Mouse (Mus musculus) kidney, embryonic 14.5 days (tissue): ENCODE data around the gene Sufu. TPM values are rescaled to one million over a fixed set of nuclear protein-coding genes. Genes with fewer than 3 reads are reported as not detected.

Source experiments
- ATAC-seq: fragments of 200-750 bp; cut with Nextera tagmentation; 2 replicates; pipeline ENCODE4 v1.8.0; 2017; ENCODE audit warnings: moderate number of reproducible peaks, mild to moderate bottlenecking, moderate TSS enrichment, moderate library complexity; ENCODE audit not compliant: low FRiP score, low TSS enrichment
- H3K27ac ChIP-seq: fragments of 300-500 bp; sonication (generic); 2 replicates; pipeline ENCODE4 v1.5.1; 2014; ENCODE audit warnings: low read depth, mild to moderate bottlenecking, low read length, moderate library complexity, mixed read lengths
- H3K27me3 ChIP-seq: fragments of 300-500 bp; sonication (generic); 2 replicates; pipeline ENCODE4 v1.6.1; 2014; ENCODE audit warnings: mild to moderate bottlenecking, low read length; ENCODE audit not compliant: control insufficient read depth, insufficient read depth
- H3K36me3 ChIP-seq: fragments of 300-500 bp; sonication (generic); 2 replicates; pipeline ENCODE4 v1.6.1; 2014; ENCODE audit warnings: low read length, mixed read lengths; ENCODE audit not compliant: control insufficient read depth, insufficient read depth
- H3K4me1 ChIP-seq: fragments of 300-500 bp; sonication (generic); 2 replicates; pipeline ENCODE4 v1.6.1; 2014; ENCODE audit warnings: low read length, mixed read lengths; ENCODE audit not compliant: control insufficient read depth, insufficient read depth
- H3K4me2 ChIP-seq: fragments of 300-500 bp; sonication (generic); replicated peaks from 2 replicates; pipeline ENCODE4 v1.6.1; 2014; ENCODE audit warnings: low read depth, mild to moderate bottlenecking, low read length
- H3K4me3 ChIP-seq: fragments of 300-500 bp; sonication (generic); 2 replicates; pipeline ENCODE4 v1.5.1; 2014; ENCODE audit warnings: mild to moderate bottlenecking, low read length
- H3K9ac ChIP-seq: fragments of 300-500 bp; sonication (generic); 2 replicates; pipeline ENCODE4 v1.6.1; 2014; ENCODE audit warnings: low read depth, mild to moderate bottlenecking, low read length, moderate library complexity
- H3K9me3 ChIP-seq: fragments of 300-500 bp; sonication (generic); 2 replicates; pipeline ENCODE4 v1.6.1; 2016; ENCODE audit warnings: low read length; ENCODE audit not compliant: control insufficient read depth
- WGBS: fragments of 180-500 bp; shearing (Covaris S2); extraction: QIAGEN DNeasy Blood & Tissue Kit; methylation state at CpG from one replicate; pipeline ENCODE4 v1.1.7; 2014; 5-methylcytosine and 5-hydroxymethylcytosine counted together
- polyA plus RNA-seq: library from polyadenylated mRNA; unstranded; fragments of >200 nt; fragmentation: Nextera tagmentation; extraction: Ambion mirVana; gene quantifications from 2 replicates; pipeline ENCODE4 v1.2.1, GENCODE M21; 2014

Gene Sufu
- polyA plus RNA-seq, 1 experiment from 2014 or later, result 48.8 TPM

DNA sequence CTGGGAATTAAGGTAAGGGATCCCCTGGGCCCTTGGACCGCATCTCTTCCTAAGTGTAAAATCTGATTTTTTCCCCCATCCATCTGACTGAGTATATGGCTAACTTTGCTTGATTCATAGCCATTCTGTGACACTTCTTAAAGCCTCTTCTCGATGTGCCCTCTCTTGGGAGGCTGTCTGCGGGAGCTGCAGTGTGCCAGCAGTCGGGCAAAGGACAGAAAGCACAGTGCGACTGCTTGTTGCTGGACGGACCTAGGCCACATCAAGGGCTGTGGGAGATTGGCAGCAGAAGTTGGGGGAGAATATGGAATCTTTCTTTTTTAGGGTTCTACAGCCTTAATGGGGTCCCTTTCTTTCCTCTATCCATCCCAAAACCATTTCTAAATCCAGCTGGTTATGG is 2.7 kb downstream of the Sufu start:
- H3K4me3 ChIP-seq, result no peak overlapping the region
- peaks cover 33% of the 10 kb centered on the region for H3K4me1 ChIP-seq
- no peak for ATAC-seq
- no peak overlapping the region for H3K27ac ChIP-seq
- no peak overlapping the region; the same call in 1 of the 2 replicates for H3K4me2 ChIP-seq
- 0 out of 2 replicates have a peak overlapping the region, but pooled peaks have one; percentile 12 for H3K9ac ChIP-seq
- whole genome bisulfite sequencing, result 79% methylated on average over 6 of the region's 6 CpGs
- H3K9me3 ChIP-seq, result no peaks in the 10 kb centered on the region
- no peaks in the 10 kb centered on the region for H3K27me3 ChIP-seq
- peaks cover 30% of the 10 kb centered on the region for H3K36me3 ChIP-seq

DNA sequence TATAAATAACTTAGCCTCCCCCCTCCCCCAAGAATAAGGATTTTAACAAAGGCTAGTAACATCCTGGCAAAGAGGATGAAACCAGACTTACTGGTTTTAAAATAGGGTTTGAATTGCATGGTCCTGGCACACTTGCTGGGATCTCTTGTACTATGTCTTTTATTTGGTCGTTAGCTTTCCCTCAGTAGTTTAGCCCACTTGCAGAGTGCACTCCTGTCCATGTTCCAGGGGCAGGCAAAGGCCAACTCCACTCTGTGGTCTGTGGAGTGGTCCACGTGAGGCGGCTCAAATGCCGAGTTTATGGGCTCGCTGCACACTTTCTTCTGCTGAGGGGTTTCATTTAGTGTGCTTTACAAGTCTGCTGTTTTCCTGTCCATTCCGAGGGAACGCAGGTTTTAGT is 3.2 kb downstream of the Sufu start:
- Histone ChIP-seq H3K4me2 (0 out of 2 replicates have a peak overlapping the region, but pooled peaks have one; percentile 3), H3K4me3 (no peak overlapping the region), H3K27me3 (no peaks in the 10 kb centered on the region), H3K36me3 (peaks cover 34% of the 10 kb centered on the region), H3K4me1 (peaks cover 31% of the 10 kb centered on the region), H3K9ac (0 out of 2 replicates have a peak overlapping the region, but pooled peaks have one; percentile 12), H3K27ac (no peak overlapping the region), H3K9me3 (no peaks in the 10 kb centered on the region)
- 52% methylated on average over 7 of the region's 7 CpGs for WGBS
- no peak for ATAC-seq

DNA sequence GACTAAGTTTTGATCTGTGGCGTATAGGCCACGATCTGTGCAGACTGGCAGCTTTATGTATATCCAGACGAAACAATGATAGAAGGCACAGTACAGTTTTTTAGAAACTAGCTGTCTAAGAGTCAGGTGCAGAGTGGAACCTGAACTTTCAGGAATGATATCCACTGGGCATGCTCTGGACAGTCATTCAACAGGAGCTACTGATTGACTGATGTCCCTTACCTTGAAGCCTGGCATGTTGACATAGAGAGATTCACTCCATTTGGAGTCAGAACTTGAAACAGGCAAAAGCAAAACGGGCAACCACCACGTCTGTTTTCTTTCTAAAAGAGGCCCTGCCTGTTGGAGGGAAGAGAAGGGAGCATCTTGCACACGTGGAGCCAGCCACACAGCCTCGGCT is 3.9 kb downstream of the Sufu start:
- WGBS, result 81% methylated on average over 7 of the region's 7 CpGs

DNA sequence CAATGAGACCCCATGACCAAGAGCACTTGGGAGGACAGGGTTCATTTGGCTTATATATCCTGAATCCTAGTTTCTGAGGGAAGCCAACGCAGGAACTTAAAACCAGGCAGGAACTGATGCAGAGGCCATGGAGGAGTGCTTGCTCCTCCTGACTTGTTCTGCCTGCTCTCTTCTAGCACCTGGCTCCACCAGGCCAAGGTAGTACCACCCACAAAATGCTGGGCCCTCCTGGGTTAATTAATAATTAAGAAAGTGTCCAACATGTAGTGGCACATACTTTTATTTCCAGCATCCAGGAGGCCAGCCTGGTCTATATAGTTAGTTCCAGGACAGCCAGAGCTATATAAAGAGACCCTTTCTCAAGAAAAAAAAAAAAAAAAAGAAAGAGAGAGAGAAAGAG is 7.3 kb downstream of the Sufu start:
- no peak overlapping the region for H3K4me3 ChIP-seq
- H3K9ac ChIP-seq, result no peak overlapping the region
- WGBS, result 88% methylated on average over 1 of the region's 1 CpGs
- H3K4me1 ChIP-seq, result peaks cover 22% of the 10 kb centered on the region; the same call in 1 of the 2 replicates
- no peak for ATAC-seq
- H3K27ac ChIP-seq, result no peak overlapping the region
- H3K4me2 ChIP-seq, result no peak overlapping the region
- no peaks in the 10 kb centered on the region for H3K9me3 ChIP-seq
- H3K27me3 ChIP-seq, result no peaks in the 10 kb centered on the region
- peaks cover 65% of the 10 kb centered on the region for H3K36me3 ChIP-seq

More for the DNA sequence above, 3.9 kb downstream of the Sufu start:
- Histone ChIP-seq H3K27me3 (no peaks in the 10 kb centered on the region), H3K4me2 (no peak overlapping the region), H3K27ac (no peak overlapping the region), H3K36me3 (peaks cover 41% of the 10 kb centered on the region), H3K9ac (no peak overlapping the region), H3K9me3 (no peaks in the 10 kb centered on the region), H3K4me1 (peaks cover 31% of the 10 kb centered on the region), H3K4me3 (no peak overlapping the region)
- ATAC-seq, result no peak

DNA sequence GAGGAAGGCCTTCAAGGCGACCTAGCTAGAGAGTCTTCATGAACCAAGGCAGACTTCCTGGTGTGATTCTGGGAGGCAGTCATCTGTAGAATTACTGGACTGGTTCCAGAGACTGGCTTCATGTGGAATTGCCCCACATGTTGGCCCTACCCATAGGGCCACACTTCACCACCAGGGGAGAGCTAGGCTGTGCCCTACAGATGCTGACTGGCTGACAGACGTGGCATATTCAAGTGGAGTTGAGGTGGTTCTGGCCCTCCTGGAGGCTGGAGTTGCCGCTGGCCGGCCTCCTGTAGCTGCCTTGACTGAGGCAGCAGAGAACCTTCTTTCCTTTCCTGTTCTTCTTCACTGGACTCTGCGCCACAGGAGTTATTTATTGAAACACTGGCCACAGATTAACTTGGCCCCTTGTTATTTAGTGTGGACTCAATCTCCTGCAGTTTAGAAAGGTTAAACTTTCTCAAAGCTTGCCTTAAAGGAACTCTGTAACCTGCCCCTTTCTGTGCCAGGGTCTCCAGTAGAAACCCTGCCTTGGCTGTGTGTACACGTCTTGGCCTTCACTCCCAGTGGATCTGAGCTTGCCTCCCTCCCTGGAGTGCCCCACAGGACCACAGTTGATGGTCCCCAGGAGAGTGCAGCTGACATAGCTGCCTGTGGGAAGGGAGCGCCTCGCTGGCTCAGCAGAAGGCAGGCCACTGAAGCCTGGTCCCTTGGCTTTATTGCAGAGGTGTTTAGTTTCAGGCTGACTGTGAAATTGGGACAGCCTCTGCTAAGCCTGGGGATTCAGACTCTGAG is 10.1 kb downstream of the Sufu start:
- H3K4me3 ChIP-seq, result no peak overlapping the region
- no peaks in the 10 kb centered on the region for H3K27me3 ChIP-seq
- H3K9ac ChIP-seq, result no peak overlapping the region
- peak; percentile 59; the same call in 1 of the 2 replicates for ATAC-seq
- peaks cover 62% of the 10 kb centered on the region for H3K36me3 ChIP-seq
- peak overlapping the region; percentile 72; the same call in 1 of the 2 replicates for H3K27ac ChIP-seq
- H3K4me1 ChIP-seq, result 0 out of 2 replicates have a peak, but pooled peaks cover 11% of the 10 kb centered on the region
- 65% methylated on average over 8 of the region's 8 CpGs for WGBS
- no peaks in the 10 kb centered on the region for H3K9me3 ChIP-seq
- no peak overlapping the region for H3K4me2 ChIP-seq

DNA sequence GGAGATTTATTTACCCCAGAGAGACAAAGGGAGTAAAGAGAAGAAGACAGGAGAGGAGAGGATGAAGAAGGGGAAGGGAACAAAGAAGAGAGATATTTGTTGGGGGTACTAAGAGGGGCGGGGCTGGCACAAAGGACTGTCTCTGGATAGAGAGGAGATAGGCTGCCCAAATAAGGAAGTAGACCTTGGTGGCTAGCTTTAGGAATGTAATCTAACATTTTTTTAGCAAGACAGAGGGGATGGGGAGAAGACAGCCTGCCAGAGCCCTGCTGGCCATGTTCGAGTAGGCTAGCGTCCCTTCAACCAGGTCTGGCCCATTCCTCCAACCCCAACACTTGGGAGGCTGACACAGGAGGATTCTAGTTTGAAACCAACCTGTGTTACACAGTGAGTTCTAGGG is 12.8 kb downstream of the Sufu start:
- Histone ChIP-seq H3K9ac (no peak overlapping the region), H3K27me3 (no peaks in the 10 kb centered on the region), H3K9me3 (no peaks in the 10 kb centered on the region), H3K36me3 (peaks cover 45% of the 10 kb centered on the region; the same call in 1 of the 2 replicates), H3K4me1 (0 out of 2 replicates have a peak, but pooled peaks cover 11% of the 10 kb centered on the region), H3K27ac (no peak overlapping the region), H3K4me2 (no peak overlapping the region), H3K4me3 (no peak overlapping the region)
- WGBS, result 86% methylated on average over 3 of the region's 3 CpGs
- no peak for ATAC-seq

DNA sequence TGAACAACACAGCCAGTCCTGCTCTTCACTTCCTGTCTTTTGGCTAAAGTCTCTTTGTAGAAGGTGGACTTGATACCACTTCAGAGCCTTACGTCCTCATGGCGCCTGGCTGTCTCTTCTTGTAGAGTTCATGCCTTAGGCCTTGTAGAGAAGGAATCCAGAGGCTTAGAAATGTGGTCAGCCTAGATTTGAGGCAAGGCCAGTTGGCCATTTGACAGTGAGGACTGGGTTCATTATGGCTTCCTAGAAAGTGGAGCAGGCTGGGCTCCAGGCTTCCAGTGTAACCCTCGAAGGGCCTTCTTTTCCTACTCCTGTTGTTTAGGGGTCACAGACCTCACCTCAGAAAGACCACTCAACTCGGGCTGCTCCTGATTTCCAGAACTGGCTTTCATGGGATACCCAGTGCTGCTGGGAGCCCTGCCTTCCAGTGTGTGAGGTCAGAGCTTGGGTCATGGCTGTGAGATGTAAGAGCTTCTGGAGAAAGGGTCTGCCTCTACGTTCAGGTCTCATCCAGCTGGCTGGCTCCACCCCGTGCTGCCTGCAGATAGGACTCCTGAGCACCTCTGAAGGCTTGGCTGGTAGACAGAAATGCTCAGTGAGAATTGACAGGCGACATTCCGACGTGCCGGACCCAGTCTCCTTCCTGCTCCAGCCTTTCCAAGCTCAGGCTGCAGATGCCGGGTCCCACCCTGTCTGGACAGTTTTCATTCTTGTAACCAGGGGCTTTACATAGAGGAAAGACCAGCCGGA is 15.5 kb downstream of the Sufu start:
- H3K27ac ChIP-seq, result no peak overlapping the region
- no peak overlapping the region for H3K9ac ChIP-seq
- H3K4me3 ChIP-seq, result no peak overlapping the region
- no peaks in the 10 kb centered on the region for H3K4me1 ChIP-seq
- no peak for ATAC-seq
- H3K9me3 ChIP-seq, result no peaks in the 10 kb centered on the region
- H3K27me3 ChIP-seq, result no peaks in the 10 kb centered on the region
- peaks cover 25% of the 10 kb centered on the region; the same call in 1 of the 2 replicates for H3K36me3 ChIP-seq
- H3K4me2 ChIP-seq, result no peak overlapping the region
- 85% methylated on average over 12 of the region's 12 CpGs for WGBS

DNA sequence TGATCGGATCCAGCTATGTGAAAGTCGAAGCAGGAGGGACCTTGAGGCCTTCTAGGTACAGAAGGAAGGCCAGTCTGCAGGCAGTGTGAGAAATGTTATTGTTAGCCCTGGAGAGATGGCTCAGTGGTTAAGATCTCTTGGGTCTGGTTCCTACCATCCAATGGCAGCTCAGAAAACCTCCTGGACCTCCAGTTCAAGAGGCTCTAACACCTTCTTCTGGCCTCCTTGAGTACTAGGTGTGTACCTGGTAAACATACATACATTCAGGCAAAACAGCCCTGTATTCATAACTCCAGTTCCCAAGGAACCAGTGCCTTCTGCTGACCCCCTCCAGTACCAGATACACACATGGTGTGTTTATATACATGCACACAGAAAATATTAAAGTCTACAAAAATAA is 17.3 kb downstream of the Sufu start:
- ATAC-seq, result no peak
- Histone ChIP-seq H3K27ac (no peak overlapping the region), H3K4me3 (no peak overlapping the region), H3K9ac (no peak overlapping the region), H3K4me1 (no peaks in the 10 kb centered on the region), H3K9me3 (no peaks in the 10 kb centered on the region), H3K36me3 (peaks cover 12% of the 10 kb centered on the region; the same call in 1 of the 2 replicates), H3K27me3 (no peaks in the 10 kb centered on the region), H3K4me2 (no peak overlapping the region)
- WGBS, result 95% methylated on average over 2 of the region's 2 CpGs

DNA sequence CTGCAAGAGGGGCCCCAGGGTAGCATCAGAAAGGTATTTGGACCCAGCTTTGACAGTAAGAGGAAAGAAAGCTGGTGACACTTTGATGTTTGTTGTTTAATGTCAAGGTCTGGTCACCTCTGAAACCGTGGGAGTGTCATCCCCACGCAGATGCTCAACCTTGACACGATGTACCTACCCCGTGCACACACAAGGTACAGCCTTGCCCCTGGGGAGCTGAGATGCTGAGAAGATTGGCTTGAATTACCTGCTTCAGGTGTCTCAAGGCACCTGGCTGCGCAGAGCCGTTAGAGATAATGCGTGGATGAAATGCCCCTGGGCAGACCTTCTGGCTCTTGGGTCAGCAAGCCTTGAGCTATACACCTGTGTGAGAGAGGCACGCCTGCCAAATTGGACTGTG is 17.8 kb downstream of the Sufu start:
- Histone ChIP-seq H3K4me1 (no peaks in the 10 kb centered on the region), H3K27ac (no peak overlapping the region), H3K9me3 (no peaks in the 10 kb centered on the region), H3K9ac (no peak overlapping the region), H3K4me3 (no peak overlapping the region), H3K4me2 (no peak overlapping the region), H3K27me3 (no peaks in the 10 kb centered on the region), H3K36me3 (peaks cover 9% of the 10 kb centered on the region; the same call in 1 of the 2 replicates)
- 78% methylated on average over 8 of the region's 8 CpGs for WGBS
- no peak for ATAC-seq
